Mouse (Mus musculus): Measurements from ENCODE around the gene Fam50b.

Fam50b gene

GRCm38 (mm10) chr13:34738699-34738973 is 4.0 kb downstream of the Fam50b start:
- DNase-seq (ENCODE audit: low read depth, low spot score): no peak

GRCm38 (mm10) chr13:34739071-34739470 is 4.4 kb downstream of the Fam50b start:
- DNase-seq (ENCODE audit: low read depth, low spot score): no peak

- DNase-seq (ENCODE audit: low read depth, low spot score): no peak
Observed at GRCm38 (mm10) chr13:34741254-34741653, 6.6 kb downstream of the Fam50b start.

GRCm38 (mm10) chr13:34741813-34742568 is 7.3 kb downstream of the Fam50b start:
- DNase-seq (ENCODE audit: low read depth, low spot score): no peak

GRCm38 (mm10) chr13:34746811-34747210 is 12.2 kb downstream of the Fam50b start:
- no peak for DNase-seq (ENCODE audit: low read depth, low spot score)

- no peak for DNase-seq (ENCODE audit: low read depth, low spot score)
Observed at GRCm38 (mm10) chr13:34748530-34748929, 13.9 kb downstream of the Fam50b start.

- DNase-seq (ENCODE audit: low read depth, low spot score): no peak
Observed at GRCm38 (mm10) chr13:34759202-34759601, 24.6 kb downstream of the Fam50b start.

- DNase-seq (ENCODE audit: low read depth, low spot score): no peak
Observed at GRCm38 (mm10) chr13:34760518-34761287, 26.1 kb downstream of the Fam50b start.

- no peak for DNase-seq (ENCODE audit: low read depth, low spot score)
Observed at GRCm38 (mm10) chr13:34762136-34762535, 27.5 kb downstream of the Fam50b start.

- DNase-seq (ENCODE audit: low read depth, low spot score): no peak
Observed at GRCm38 (mm10) chr13:34762865-34763264, 28.2 kb downstream of the Fam50b start.

GRCm38 (mm10) chr13:34765269-34765668 is 30.6 kb downstream of the Fam50b start:
- no peak for DNase-seq (ENCODE audit: low read depth, low spot score)

- DNase-seq (ENCODE audit: low read depth, low spot score): no peak
Observed at GRCm38 (mm10) chr13:34766572-34766971, 31.9 kb downstream of the Fam50b start.

- DNase-seq (ENCODE audit: low read depth, low spot score): no peak
Observed at GRCm38 (mm10) chr13:34767527-34768292, 33.1 kb downstream of the Fam50b start.

- DNase-seq (ENCODE audit: low read depth, low spot score): no peak
Observed at GRCm38 (mm10) chr13:34776767-34777166, 42.1 kb downstream of the Fam50b start.

- no peak for DNase-seq (ENCODE audit: low read depth, low spot score)
Observed at GRCm38 (mm10) chr13:34780856-34781610, 46.4 kb downstream of the Fam50b start.

- no peak for DNase-seq (ENCODE audit: low read depth, low spot score)
Observed at GRCm38 (mm10) chr13:34781611-34782009, 47.0 kb downstream of the Fam50b start.

- DNase-seq (ENCODE audit: low read depth, low spot score): no peak
Observed at GRCm38 (mm10) chr13:34784818-34785217, 50.2 kb downstream of the Fam50b start.

- DNase-seq (ENCODE audit: low read depth, low spot score): no peak
Observed at GRCm38 (mm10) chr13:34786634-34787033, 52.0 kb downstream of the Fam50b start.

GRCm38 (mm10) chr13:34787546-34787945 is 52.9 kb downstream of the Fam50b start:
- DNase-seq (ENCODE audit: low read depth, low spot score): no peak

- no peak for DNase-seq (ENCODE audit: low read depth, low spot score)
Observed at GRCm38 (mm10) chr13:34789176-34789818, 54.6 kb downstream of the Fam50b start.

GRCm38 (mm10) chr13:34793066-34793465 is 58.4 kb downstream of the Fam50b start:
- no peak for DNase-seq (ENCODE audit: low read depth, low spot score)

All from CD4-positive helper T cell, adult 2 months (primary cell).